Mouse (Mus musculus): Measurements from ENCODE around the gene Nlrp1b. TPM values are rescaled to one million over a fixed set of nuclear protein-coding genes. Genes with fewer than 3 reads are reported as not detected.

The Nlrp1b gene
- not detected in 2 replicates for polyA plus RNA-seq (2012)

GRCm38 (mm10) chr11:71230684-71231480 is at the start of gene Nlrp1b:
TSS of gene Nlrp1b (minus strand) at chr11:71230733.
- H3K4me1 ChIP-seq (ENCODE audit: control insufficient read depth) = no peaks in the 10 kb centered on the region
- H3K27me3 ChIP-seq (ENCODE audit: control insufficient read depth) = no peaks in the 10 kb centered on the region
- H3K4me3 ChIP-seq (replicated peaks) = no peak within 1 kb of the TSS
- H3K36me3 ChIP-seq (ENCODE audit: control insufficient read depth) = no peaks in the 10 kb centered on the region
- TF ChIP-seq TAL1 (IDR thresholded peaks at IDR 0.05; ENCODE audit: low read length) = no peak
- no peak for TF ChIP-seq GATA1 (IDR thresholded peaks at IDR 0.05; ENCODE audit: low read length)
- no peaks in the 10 kb centered on the region for H3K9me3 ChIP-seq (ENCODE audit: control insufficient read depth, low read length)

- no peaks in the 10 kb centered on the region for H3K36me3 ChIP-seq (ENCODE audit: control insufficient read depth)
- TF ChIP-seq GATA1 (IDR thresholded peaks at IDR 0.05; ENCODE audit: low read length) (no peak), TAL1 (IDR thresholded peaks at IDR 0.05; ENCODE audit: low read length) (no peak)
- H3K9me3 ChIP-seq (ENCODE audit: control insufficient read depth, low read length) = no peaks in the 10 kb centered on the region
- H3K27me3 ChIP-seq (ENCODE audit: control insufficient read depth) = no peaks in the 10 kb centered on the region
- no peak overlapping the region for H3K4me3 ChIP-seq (replicated peaks)
- no peaks in the 10 kb centered on the region for H3K4me1 ChIP-seq (ENCODE audit: control insufficient read depth)
These were observed 30.5 kb upstream of the Nlrp1b start for GRCm38 (mm10) chr11:71261036-71261435.

- no peak for TF ChIP-seq TAL1 (IDR thresholded peaks at IDR 0.05; ENCODE audit: low read length)
- no peak for TF ChIP-seq GATA1 (IDR thresholded peaks at IDR 0.05; ENCODE audit: low read length)
- H3K36me3 ChIP-seq (ENCODE audit: control insufficient read depth) = no peaks in the 10 kb centered on the region
These were observed 20.8 kb upstream of the Nlrp1b start for GRCm38 (mm10) chr11:71251333-71251732.

DNA sequence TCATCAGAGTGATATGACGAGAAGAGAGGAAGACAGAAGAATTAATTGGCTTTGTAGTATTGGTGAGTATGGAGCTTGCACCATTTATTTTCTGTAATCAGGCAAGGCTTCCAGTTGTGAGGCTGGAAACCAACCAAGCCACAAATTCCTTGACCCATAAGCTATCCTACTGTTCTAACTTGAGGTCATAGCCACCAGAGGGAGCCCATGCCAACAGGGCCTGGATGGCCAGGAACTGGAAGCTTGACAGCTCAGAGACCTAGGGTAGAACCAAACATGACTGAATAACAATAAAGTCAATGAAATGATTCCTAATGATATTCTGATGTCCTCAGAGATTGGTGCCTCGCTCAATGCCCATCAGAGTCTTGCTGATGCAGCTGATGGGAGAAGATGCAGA is 5.9 kb downstream of the Nlrp1b start:
- Histone ChIP-seq H3K4me1 (ENCODE audit: control insufficient read depth) (no peaks in the 10 kb centered on the region), H3K4me3 (replicated peaks) (no peak overlapping the region), H3K27me3 (ENCODE audit: control insufficient read depth) (no peaks in the 10 kb centered on the region), H3K36me3 (ENCODE audit: control insufficient read depth) (no peaks in the 10 kb centered on the region), H3K9me3 (ENCODE audit: control insufficient read depth, low read length) (no peaks in the 10 kb centered on the region)
- TF ChIP-seq GATA1 (IDR thresholded peaks at IDR 0.05; ENCODE audit: low read length) (no peak), TAL1 (IDR thresholded peaks at IDR 0.05; ENCODE audit: low read length) (no peak)

More at GRCm38 (mm10) chr11:71251333-71251732, 20.8 kb upstream of the Nlrp1b start:
- Histone ChIP-seq H3K9me3 (ENCODE audit: control insufficient read depth, low read length) (no peaks in the 10 kb centered on the region), H3K4me3 (replicated peaks) (no peak overlapping the region), H3K4me1 (ENCODE audit: control insufficient read depth) (no peaks in the 10 kb centered on the region), H3K27me3 (ENCODE audit: control insufficient read depth) (no peaks in the 10 kb centered on the region)

DNA sequence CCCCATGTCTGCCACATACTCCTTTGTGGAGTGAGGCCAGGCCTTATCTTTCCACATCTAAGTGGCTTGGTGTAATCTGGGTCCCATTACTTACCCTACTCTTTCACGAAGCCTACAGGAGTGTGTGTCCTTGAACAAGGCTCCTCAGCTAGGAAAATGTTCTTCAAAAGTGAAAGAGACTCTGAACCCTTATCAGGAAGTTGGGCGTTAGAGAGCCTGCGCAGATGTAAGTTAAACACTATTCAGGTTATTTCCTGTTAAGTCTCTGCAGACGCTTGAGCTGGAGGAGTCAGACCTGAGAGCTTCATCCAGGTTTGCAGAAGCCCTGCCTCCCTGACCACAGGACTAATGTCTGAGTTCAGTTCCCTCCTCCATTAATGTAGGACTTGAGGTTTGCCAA is 27.8 kb downstream of the Nlrp1b start:
- Histone ChIP-seq H3K4me3 (replicated peaks) (no peak overlapping the region), H3K36me3 (ENCODE audit: control insufficient read depth) (no peaks in the 10 kb centered on the region), H3K27me3 (ENCODE audit: control insufficient read depth) (no peaks in the 10 kb centered on the region), H3K4me1 (ENCODE audit: control insufficient read depth) (no peaks in the 10 kb centered on the region), H3K9me3 (ENCODE audit: control insufficient read depth, low read length) (no peaks in the 10 kb centered on the region)
- TF ChIP-seq TAL1 (IDR thresholded peaks at IDR 0.05; ENCODE audit: low read length) (no peak), GATA1 (IDR thresholded peaks at IDR 0.05; ENCODE audit: low read length) (no peak)

- H3K27me3 ChIP-seq (ENCODE audit: control insufficient read depth) = no peaks in the 10 kb centered on the region
- TF ChIP-seq GATA1 (IDR thresholded peaks at IDR 0.05; ENCODE audit: low read length) (no peak), TAL1 (IDR thresholded peaks at IDR 0.05; ENCODE audit: low read length) (no peak)
- H3K4me3 ChIP-seq (replicated peaks) = no peak overlapping the region
- no peaks in the 10 kb centered on the region for H3K4me1 ChIP-seq (ENCODE audit: control insufficient read depth)
- no peaks in the 10 kb centered on the region for H3K36me3 ChIP-seq (ENCODE audit: control insufficient read depth)
- no peaks in the 10 kb centered on the region for H3K9me3 ChIP-seq (ENCODE audit: control insufficient read depth, low read length)
These were observed 31.2 kb downstream of the Nlrp1b start for GRCm38 (mm10) chr11:71199349-71199748.

DNA sequence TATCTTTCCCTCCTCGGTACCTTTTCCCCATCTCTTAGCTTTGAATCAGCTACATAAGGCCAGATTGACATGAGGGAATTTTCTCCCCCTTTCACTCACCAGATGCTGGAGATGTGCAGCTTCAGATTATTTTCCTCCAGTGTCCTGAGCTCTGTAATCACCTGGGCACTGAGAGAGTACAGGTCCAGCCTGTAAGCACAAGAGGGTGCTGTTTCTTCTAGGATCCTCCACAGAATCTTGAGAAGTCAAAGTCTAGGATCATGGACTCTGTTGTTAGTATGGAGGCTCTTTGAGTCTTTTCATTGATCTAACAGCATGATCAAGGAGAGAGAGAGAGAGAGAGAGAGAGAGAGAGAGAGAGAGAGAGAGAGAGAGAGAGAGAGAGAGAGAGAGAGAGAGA is 60.9 kb downstream of the Nlrp1b start:
- H3K27me3 ChIP-seq (ENCODE audit: control insufficient read depth) = no peaks in the 10 kb centered on the region
- no peaks in the 10 kb centered on the region for H3K4me1 ChIP-seq (ENCODE audit: control insufficient read depth)
- H3K36me3 ChIP-seq (ENCODE audit: control insufficient read depth) = no peaks in the 10 kb centered on the region
- H3K9me3 ChIP-seq (ENCODE audit: control insufficient read depth, low read length) = no peaks in the 10 kb centered on the region
- no peak overlapping the region for H3K4me3 ChIP-seq (replicated peaks)
- TF ChIP-seq GATA1 (IDR thresholded peaks at IDR 0.05; ENCODE audit: low read length) (no peak), TAL1 (IDR thresholded peaks at IDR 0.05; ENCODE audit: low read length) (no peak)

GRCm38 (mm10) chr11:71164139-71164538 is 66.4 kb downstream of the Nlrp1b start:
- Histone ChIP-seq H3K27me3 (ENCODE audit: control insufficient read depth) (no peaks in the 10 kb centered on the region), H3K9me3 (ENCODE audit: control insufficient read depth, low read length) (no peaks in the 10 kb centered on the region; the same call in 1 of the 2 replicates), H3K4me1 (ENCODE audit: control insufficient read depth) (no peaks in the 10 kb centered on the region), H3K4me3 (replicated peaks) (no peak overlapping the region), H3K36me3 (ENCODE audit: control insufficient read depth) (no peaks in the 10 kb centered on the region)
- TF ChIP-seq GATA1 (IDR thresholded peaks at IDR 0.05; ENCODE audit: low read length) (no peak), TAL1 (IDR thresholded peaks at IDR 0.05; ENCODE audit: low read length) (no peak)

DNA sequence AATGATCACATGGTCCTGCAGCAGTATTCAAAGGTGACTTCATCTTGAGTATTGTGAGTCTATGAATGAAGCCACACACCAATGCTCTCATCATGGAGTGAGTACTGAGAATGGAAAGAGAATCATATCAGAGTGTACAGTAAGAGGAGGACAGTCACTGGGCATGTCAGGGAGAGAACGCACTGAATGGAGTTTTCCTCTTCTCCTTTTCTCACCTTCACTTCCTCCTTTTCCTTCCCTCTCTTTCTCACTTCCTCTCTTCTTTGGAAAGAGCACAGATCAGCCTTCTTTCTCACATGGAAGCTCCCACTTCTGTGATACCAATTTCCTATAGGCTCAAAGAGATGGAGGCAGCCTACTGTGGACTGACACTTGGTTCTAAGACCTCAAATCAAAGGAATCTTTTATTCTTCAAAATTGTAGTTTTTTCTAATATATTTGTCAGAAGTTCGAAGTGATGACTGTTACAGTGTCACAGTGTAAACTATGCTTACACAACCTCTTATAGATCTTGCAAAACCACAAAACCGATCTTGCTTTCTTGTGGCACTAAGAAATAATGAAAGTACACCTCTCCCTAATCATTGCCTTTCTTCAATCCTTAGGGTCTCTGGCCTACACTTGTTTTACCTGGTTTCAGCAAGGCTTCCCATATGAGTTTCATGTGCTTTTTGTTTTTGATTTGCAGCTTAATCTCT is 70.9 kb downstream of the Nlrp1b start:
- Histone ChIP-seq H3K4me3 (replicated peaks) (no peak overlapping the region), H3K9me3 (ENCODE audit: control insufficient read depth, low read length) (no peaks in the 10 kb centered on the region; the same call in 1 of the 2 replicates), H3K4me1 (ENCODE audit: control insufficient read depth) (no peaks in the 10 kb centered on the region), H3K36me3 (ENCODE audit: control insufficient read depth) (no peaks in the 10 kb centered on the region), H3K27me3 (ENCODE audit: control insufficient read depth) (no peaks in the 10 kb centered on the region)
- no peak for TF ChIP-seq TAL1 (IDR thresholded peaks at IDR 0.05; ENCODE audit: low read length)
- TF ChIP-seq GATA1 (IDR thresholded peaks at IDR 0.05; ENCODE audit: low read length) = no peak
